Mouse (Mus musculus) forebrain, embryonic 10.5 days (tissue): ENCODE results near the gene Thada. TPM values are rescaled to one million over a fixed set of nuclear protein-coding genes. Genes with fewer than 3 reads are reported as not detected.

Source experiments
- DNase-seq: peaks from one replicate; pipeline ENCODE4 v3.0.0-alpha.2; 2017; ENCODE audit warnings: low spot score; ENCODE audit errors: extremely low spot score
- H3K27ac ChIP-seq: fragments of 300-500 bp; sonication (generic); 2 replicates; pipeline ENCODE4 v1.5.1; 2016; ENCODE audit warnings: mild to moderate bottlenecking
- H3K27me3 ChIP-seq: fragments of 300-500 bp; sonication (generic); 2 replicates; pipeline ENCODE4 v1.6.1; 2016; ENCODE audit warnings: mild to moderate bottlenecking; ENCODE audit not compliant: poor library complexity, severe bottlenecking
- H3K36me3 ChIP-seq: fragments of 300-500 bp; sonication (generic); replicated peaks from 2 replicates; pipeline ENCODE4 v1.6.1; 2016; ENCODE audit warnings: mild to moderate bottlenecking, moderate library complexity
- H3K4me1 ChIP-seq: fragments of 300-500 bp; sonication (generic); 2 replicates; pipeline ENCODE4 v1.6.1; 2016
- H3K4me3 ChIP-seq: fragments of 300-500 bp; sonication (generic); 2 replicates; pipeline ENCODE4 v1.5.1; 2016; ENCODE audit warnings: mild to moderate bottlenecking, moderate library complexity
- H3K9me3 ChIP-seq: fragments of 300-500 bp; sonication (generic); 2 replicates; pipeline ENCODE4 v1.6.1; 2016; ENCODE audit warnings: mild to moderate bottlenecking, moderate library complexity
- WGBS: fragments of 180-500 bp; shearing (Covaris S2); methylation state at CpG from one replicate; pipeline ENCODE4 v1.1.7; 2016; 5-methylcytosine and 5-hydroxymethylcytosine counted together
- polyA plus RNA-seq: library from polyadenylated mRNA; unstranded; fragments of >200 nt; fragmentation: Nextera tagmentation; extraction: Ambion mirVana; gene quantifications from 2 replicates; pipeline ENCODE4 v1.2.1, GENCODE M21; 2016

Gene Thada
- polyA plus RNA-seq, 1 experiment from 2014 or later = 12.1 TPM

- no peak overlapping the region for H3K27ac ChIP-seq
- no peak overlapping the region for H3K4me3 ChIP-seq
- no peaks in the 10 kb centered on the region for H3K36me3 ChIP-seq
- 91% methylated on average over 9 of the region's 9 CpGs for WGBS
- H3K9me3 ChIP-seq = no peaks in the 10 kb centered on the region
- DNase-seq = no peak
- no peaks in the 10 kb centered on the region for H3K27me3 ChIP-seq
- H3K4me1 ChIP-seq = peaks cover 17% of the 10 kb centered on the region
These were observed 299.7 kb downstream of the Thada start for GRCm38 (mm10) chr17:84166135-84166860.

- DNase-seq = no peak
- H3K27ac ChIP-seq = no peak overlapping the region
- H3K9me3 ChIP-seq = no peaks in the 10 kb centered on the region
- no peaks in the 10 kb centered on the region for H3K36me3 ChIP-seq
- WGBS = 83% methylated on average over 3 of the region's 3 CpGs
- no peaks in the 10 kb centered on the region for H3K27me3 ChIP-seq
- no peak overlapping the region for H3K4me3 ChIP-seq
- H3K4me1 ChIP-seq = peaks cover 23% of the 10 kb centered on the region
These were observed 300.3 kb downstream of the Thada start for GRCm38 (mm10) chr17:84165735-84166134.

GRCm38 (mm10) chr17:84164146-84164545 is 301.9 kb downstream of the Thada start:
- H3K9me3 ChIP-seq = no peaks in the 10 kb centered on the region
- DNase-seq = no peak
- no peaks in the 10 kb centered on the region for H3K36me3 ChIP-seq
- peaks cover 28% of the 10 kb centered on the region for H3K4me1 ChIP-seq
- no peak overlapping the region for H3K4me3 ChIP-seq
- H3K27ac ChIP-seq = peak overlapping the region; percentile 2; the same call in 1 of the 2 replicates
- H3K27me3 ChIP-seq = peaks cover 12% of the 10 kb centered on the region
- 80% methylated on average over 8 of the region's 8 CpGs for WGBS

- peak overlapping the region; percentile 31; the same call in 1 of the 2 replicates for H3K27ac ChIP-seq
- H3K27me3 ChIP-seq = peaks cover 21% of the 10 kb centered on the region
- H3K36me3 ChIP-seq = no peaks in the 10 kb centered on the region
- H3K4me3 ChIP-seq = no peak overlapping the region
- H3K9me3 ChIP-seq = no peaks in the 10 kb centered on the region
- DNase-seq = no peak
- H3K4me1 ChIP-seq = peaks cover 35% of the 10 kb centered on the region
- whole genome bisulfite sequencing = 86% methylated on average over 12 of the region's 12 CpGs
These were observed 302.8 kb downstream of the Thada start for GRCm38 (mm10) chr17:84163066-84163785.

GRCm38 (mm10) chr17:84162211-84162760 is 303.7 kb downstream of the Thada start:
- no peak overlapping the region for H3K4me3 ChIP-seq
- 94% methylated on average over 8 of the region's 8 CpGs for WGBS
- H3K36me3 ChIP-seq = no peaks in the 10 kb centered on the region
- no peak for DNase-seq
- H3K27ac ChIP-seq = no peak overlapping the region
- H3K4me1 ChIP-seq = peaks cover 42% of the 10 kb centered on the region
- peaks cover 30% of the 10 kb centered on the region for H3K27me3 ChIP-seq
- H3K9me3 ChIP-seq = no peaks in the 10 kb centered on the region

- 49% methylated on average over 6 of the region's 6 CpGs for WGBS
These were observed 304.7 kb downstream of the Thada start for GRCm38 (mm10) chr17:84161231-84161854.

GRCm38 (mm10) chr17:84158891-84159290 is 307.1 kb downstream of the Thada start:
- 47% methylated on average over 15 of the region's 15 CpGs for WGBS
- no peak for DNase-seq
- H3K36me3 ChIP-seq = no peaks in the 10 kb centered on the region
- peak overlapping the region; percentile 54 for H3K27ac ChIP-seq
- H3K9me3 ChIP-seq = no peaks in the 10 kb centered on the region
- peaks cover 59% of the 10 kb centered on the region for H3K27me3 ChIP-seq
- no peak overlapping the region for H3K4me3 ChIP-seq
- peaks cover 53% of the 10 kb centered on the region for H3K4me1 ChIP-seq

More at GRCm38 (mm10) chr17:84161231-84161854, 304.7 kb downstream of the Thada start:
- Histone ChIP-seq H3K4me1 (peaks cover 46% of the 10 kb centered on the region), H3K4me3 (no peak overlapping the region), H3K27me3 (peaks cover 38% of the 10 kb centered on the region), H3K27ac (peak overlapping the region; percentile 69), H3K36me3 (no peaks in the 10 kb centered on the region), H3K9me3 (no peaks in the 10 kb centered on the region)
- no peak for DNase-seq

GRCm38 (mm10) chr17:84158461-84158795 is 307.6 kb downstream of the Thada start:
- WGBS = 88% methylated on average over 12 of the region's 12 CpGs
- no peak overlapping the region for H3K27ac ChIP-seq
- H3K27me3 ChIP-seq = peaks cover 64% of the 10 kb centered on the region
- H3K9me3 ChIP-seq = no peaks in the 10 kb centered on the region
- no peak overlapping the region for H3K4me3 ChIP-seq
- peaks cover 53% of the 10 kb centered on the region for H3K4me1 ChIP-seq
- H3K36me3 ChIP-seq = no peaks in the 10 kb centered on the region
- no peak for DNase-seq

- Histone ChIP-seq H3K4me3 (no peak overlapping the region), H3K36me3 (no peaks in the 10 kb centered on the region), H3K4me1 (peaks cover 54% of the 10 kb centered on the region), H3K27me3 (peaks cover 68% of the 10 kb centered on the region), H3K27ac (0 out of 2 replicates have a peak overlapping the region, but pooled peaks have one; percentile 22), H3K9me3 (no peaks in the 10 kb centered on the region)
- no peak for DNase-seq
- WGBS = 73% methylated on average over 6 of the region's 6 CpGs
These were observed 308.1 kb downstream of the Thada start for GRCm38 (mm10) chr17:84157743-84158460.

GRCm38 (mm10) chr17:84156748-84157742 is 309.0 kb downstream of the Thada start:
- no peaks in the 10 kb centered on the region for H3K36me3 ChIP-seq
- no peak for DNase-seq
- peaks cover 71% of the 10 kb centered on the region for H3K27me3 ChIP-seq
- H3K4me3 ChIP-seq = no peak overlapping the region
- peaks cover 61% of the 10 kb centered on the region for H3K4me1 ChIP-seq
- H3K27ac ChIP-seq = 0 out of 2 replicates have a peak overlapping the region, but pooled peaks have one; percentile 22
- H3K9me3 ChIP-seq = no peaks in the 10 kb centered on the region
- 36% methylated on average over 19 of the region's 19 CpGs for WGBS

GRCm38 (mm10) chr17:84156227-84156573 is 309.8 kb downstream of the Thada start:
- H3K27ac ChIP-seq = 0 out of 2 replicates have a peak overlapping the region, but pooled peaks have one; percentile 15
- 52% methylated on average over 13 of the region's 13 CpGs for WGBS
- no peak for DNase-seq
- no peak overlapping the region for H3K4me3 ChIP-seq
- no peaks in the 10 kb centered on the region for H3K9me3 ChIP-seq
- H3K27me3 ChIP-seq = peaks cover 80% of the 10 kb centered on the region
- H3K36me3 ChIP-seq = no peaks in the 10 kb centered on the region
- H3K4me1 ChIP-seq = peaks cover 59% of the 10 kb centered on the region
